Mouse (Mus musculus): ENCODE results near the gene Top3a.

DNA sequence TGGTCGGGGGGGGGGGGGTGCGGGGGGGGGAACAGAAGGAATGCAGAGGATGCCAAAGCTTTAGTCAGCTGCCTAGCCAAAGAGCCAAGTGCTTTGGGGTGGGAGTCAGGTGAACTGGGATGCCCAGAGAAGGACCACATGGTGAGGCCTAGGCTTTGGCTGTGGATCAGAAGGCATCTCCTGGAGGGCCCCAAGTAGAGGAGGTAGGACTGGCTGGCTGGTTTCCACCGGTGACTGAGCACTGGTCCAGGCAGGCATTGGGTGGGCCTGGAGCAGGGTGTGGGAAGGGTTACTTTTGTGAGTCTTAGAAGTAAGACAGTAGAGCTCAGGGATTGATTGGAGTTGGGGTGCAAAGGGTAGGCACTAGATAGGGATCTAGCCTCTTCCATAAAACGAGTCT, 75.6 kb downstream of the Top3a start:
- TF ChIP-seq POLR2A (IDR thresholded peaks at IDR 0.05; ENCODE audit: insufficient read length, low read depth) (no peak), POLR2AphosphoS2 (IDR thresholded peaks at IDR 0.05; ENCODE audit: insufficient read length, low read depth) (no peak), USF1 (IDR thresholded peaks at IDR 0.05; ENCODE audit: low read depth) (no peak), MYOG (IDR thresholded peaks at IDR 0.05; ENCODE audit: control insufficient read depth in 1 of 3, insufficient read depth in 1 of 3, insufficient read length in 2 of 3, low read depth in 2 of 3) (no peak), E2F4 (IDR thresholded peaks at IDR 0.05; ENCODE audit: insufficient read depth) (no peak), MYOD1 (IDR thresholded peaks at IDR 0.05; ENCODE audit: control insufficient read depth in 1 of 3, insufficient read length in 2 of 3, low read depth in 2 of 3) (no peak), MAX (IDR thresholded peaks at IDR 0.05; ENCODE audit: low read depth) (no peak), CEBPB (IDR thresholded peaks at IDR 0.05; ENCODE audit: insufficient read depth, poor library complexity, severe bottlenecking) (no peak), REST (IDR thresholded peaks at IDR 0.05; ENCODE audit: insufficient read depth, insufficient read length) (no peak), TCF3 (IDR thresholded peaks at IDR 0.05; ENCODE audit: insufficient read length, low read depth) (no peak), TCF12 (IDR thresholded peaks at IDR 0.05; ENCODE audit: insufficient read depth, poor library complexity, severe bottlenecking) (no peak), SRF (IDR thresholded peaks at IDR 0.05; ENCODE audit: control insufficient read depth, insufficient read length, low read depth) (no peak)

Data from myocyte (in vitro differentiated cells).